Mouse (Mus musculus) midbrain, embryonic 13.5 days (tissue): Measurements from ENCODE around the gene Galnt18. TPM values are rescaled to one million over a fixed set of nuclear protein-coding genes. Genes with fewer than 3 reads are reported as not detected.

Source experiments
- ATAC-seq: fragments of 200-750 bp; cut with Nextera tagmentation; 2 replicates; pipeline ENCODE4 v1.8.0; 2017; ENCODE audit warnings: mild to moderate bottlenecking, moderate TSS enrichment, moderate library complexity
- H3K27ac ChIP-seq: fragments of 300-500 bp; sonication (generic); 2 replicates; pipeline ENCODE4 v1.5.1; 2015; ENCODE audit warnings: inconsistent platforms, mild to moderate bottlenecking, moderate library complexity
- H3K27me3 ChIP-seq: fragments of 300-500 bp; sonication (generic); 2 replicates; pipeline ENCODE4 v1.6.1; 2015; ENCODE audit warnings: mild to moderate bottlenecking, inconsistent platforms
- H3K36me3 ChIP-seq: fragments of 300-500 bp; sonication (generic); 2 replicates; pipeline ENCODE4 v1.6.1; 2015; ENCODE audit warnings: mild to moderate bottlenecking, inconsistent platforms
- H3K4me1 ChIP-seq: fragments of 300-500 bp; sonication (generic); replicated peaks from 2 replicates; pipeline ENCODE4 v1.6.1; 2015; ENCODE audit warnings: inconsistent platforms
- H3K4me2 ChIP-seq: fragments of 300-500 bp; sonication (generic); replicated peaks from 2 replicates; pipeline ENCODE4 v1.6.1; 2015; ENCODE audit warnings: moderate library complexity, mild to moderate bottlenecking, inconsistent platforms
- H3K4me3 ChIP-seq: fragments of 300-500 bp; sonication (generic); replicated peaks from 2 replicates; pipeline ENCODE4 v1.5.1; 2015; ENCODE audit warnings: mild to moderate bottlenecking, inconsistent platforms
- H3K9ac ChIP-seq: fragments of 300-500 bp; sonication (generic); replicated peaks from 2 replicates; pipeline ENCODE4 v1.6.1; 2015; ENCODE audit warnings: mild to moderate bottlenecking, inconsistent platforms
- H3K9me3 ChIP-seq: fragments of 300-500 bp; sonication (generic); 2 replicates; pipeline ENCODE4 v1.6.1; 2016; ENCODE audit warnings: mild to moderate bottlenecking, inconsistent platforms
- WGBS: fragments of 180-500 bp; shearing (Covaris S2); methylation state at CpG from one replicate; pipeline ENCODE4 v1.1.7; 2015; 5-methylcytosine and 5-hydroxymethylcytosine counted together
- polyA plus RNA-seq: library from polyadenylated mRNA; unstranded; fragments of >200 nt; fragmentation: Nextera tagmentation; extraction: Ambion mirVana; gene quantifications from 2 replicates; pipeline ENCODE4 v1.2.1, GENCODE M21; 2015

Galnt18 gene
- polyA plus RNA-seq, 1 experiment from 2014 or later: 11.0 TPM

DNA sequence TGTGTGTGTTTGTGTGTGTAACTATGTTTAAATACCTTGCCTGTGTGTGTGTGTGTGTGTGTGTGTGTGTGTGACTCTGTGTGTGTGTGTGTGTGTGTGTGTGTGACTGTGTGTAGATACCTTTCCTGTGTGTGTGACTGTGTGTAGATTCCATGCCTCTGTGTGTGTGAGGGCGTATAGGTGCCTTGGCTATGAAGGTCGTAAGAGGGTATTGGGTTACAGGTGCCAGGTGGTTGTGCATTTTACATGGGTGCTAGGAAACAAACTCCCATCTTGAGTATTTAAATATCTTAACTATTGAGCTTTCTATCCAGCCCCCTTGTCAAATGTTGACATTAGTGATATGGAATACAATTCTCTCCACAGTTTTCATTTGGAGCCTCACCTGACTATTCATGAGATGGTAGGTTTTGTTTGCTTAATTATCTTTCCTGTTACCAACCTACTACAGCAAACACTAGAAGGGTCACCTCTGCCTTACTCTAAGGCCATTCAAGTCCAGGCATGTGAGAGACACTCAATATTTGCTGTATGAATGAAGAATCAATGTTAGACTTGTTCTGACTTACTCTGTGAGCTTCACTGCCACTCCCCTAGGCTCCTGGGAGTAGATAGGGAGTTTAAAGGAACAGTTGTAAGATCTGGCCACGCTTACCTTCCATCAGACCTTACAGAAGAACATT, 250.7 kb downstream of the Galnt18 start:
- no peaks in the 10 kb centered on the region for H3K27me3 ChIP-seq
- no peaks in the 10 kb centered on the region for H3K36me3 ChIP-seq
- H3K4me2 ChIP-seq: no peak overlapping the region
- H3K27ac ChIP-seq: no peak overlapping the region
- WGBS: 84% methylated on average over 3 of the region's 3 CpGs
- no peak overlapping the region for H3K4me3 ChIP-seq
- H3K9me3 ChIP-seq: no peaks in the 10 kb centered on the region
- ATAC-seq: no peak
- no peak overlapping the region for H3K9ac ChIP-seq
- no peaks in the 10 kb centered on the region for H3K4me1 ChIP-seq

DNA sequence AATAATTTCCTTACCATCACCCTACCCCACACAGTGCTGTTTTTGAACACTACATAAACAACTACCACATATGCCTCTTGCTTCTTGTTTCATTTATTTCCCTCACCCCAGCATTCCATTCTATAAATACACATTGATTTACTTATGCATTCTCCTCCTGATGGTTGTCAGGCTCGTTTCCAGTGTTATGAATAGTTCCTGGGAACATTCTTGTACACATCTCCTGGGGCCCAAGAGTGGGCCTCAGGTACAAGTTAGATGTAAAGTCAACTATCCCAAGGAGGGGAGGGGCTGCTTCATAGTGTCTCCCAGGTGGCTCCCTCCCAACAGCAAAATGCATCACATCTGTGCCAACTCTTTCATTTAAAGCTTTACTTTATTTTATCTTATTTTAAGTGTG, 251.3 kb downstream of the Galnt18 start:
- no peaks in the 10 kb centered on the region for H3K9me3 ChIP-seq
- no peak overlapping the region for H3K9ac ChIP-seq
- 76% methylated on average over 1 of the region's 1 CpGs for WGBS
- H3K4me3 ChIP-seq: no peak overlapping the region
- H3K4me2 ChIP-seq: no peak overlapping the region
- H3K27ac ChIP-seq: no peak overlapping the region
- H3K36me3 ChIP-seq: no peaks in the 10 kb centered on the region
- no peaks in the 10 kb centered on the region for H3K27me3 ChIP-seq
- no peaks in the 10 kb centered on the region for H3K4me1 ChIP-seq
- no peak for ATAC-seq

DNA sequence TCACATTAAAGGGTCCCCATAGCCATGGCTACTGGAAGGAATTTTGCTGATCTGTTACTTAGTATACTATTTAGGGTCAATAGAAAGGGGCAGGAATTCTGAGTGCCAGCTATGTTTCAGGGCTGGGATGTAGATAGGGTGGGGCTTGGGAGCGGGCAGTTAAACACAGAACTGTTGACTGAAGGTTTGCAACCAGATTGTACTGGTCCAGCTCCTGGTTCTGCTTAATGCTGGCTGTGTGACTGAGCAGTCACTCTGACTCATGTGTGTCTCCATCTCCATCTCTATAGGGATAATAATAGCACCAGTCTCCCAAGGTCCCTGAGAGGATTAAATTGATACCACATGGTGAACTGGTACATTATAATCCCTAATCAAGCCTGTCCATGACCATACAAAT, 258.9 kb downstream of the Galnt18 start:
- Histone ChIP-seq H3K36me3 (no peaks in the 10 kb centered on the region), H3K27me3 (no peaks in the 10 kb centered on the region), H3K9me3 (no peaks in the 10 kb centered on the region), H3K4me2 (no peak overlapping the region), H3K27ac (no peak overlapping the region), H3K9ac (no peak overlapping the region), H3K4me1 (no peaks in the 10 kb centered on the region), H3K4me3 (no peak overlapping the region)
- ATAC-seq: no peak
- 93% methylated on average over 1 of the region's 1 CpGs for WGBS

DNA sequence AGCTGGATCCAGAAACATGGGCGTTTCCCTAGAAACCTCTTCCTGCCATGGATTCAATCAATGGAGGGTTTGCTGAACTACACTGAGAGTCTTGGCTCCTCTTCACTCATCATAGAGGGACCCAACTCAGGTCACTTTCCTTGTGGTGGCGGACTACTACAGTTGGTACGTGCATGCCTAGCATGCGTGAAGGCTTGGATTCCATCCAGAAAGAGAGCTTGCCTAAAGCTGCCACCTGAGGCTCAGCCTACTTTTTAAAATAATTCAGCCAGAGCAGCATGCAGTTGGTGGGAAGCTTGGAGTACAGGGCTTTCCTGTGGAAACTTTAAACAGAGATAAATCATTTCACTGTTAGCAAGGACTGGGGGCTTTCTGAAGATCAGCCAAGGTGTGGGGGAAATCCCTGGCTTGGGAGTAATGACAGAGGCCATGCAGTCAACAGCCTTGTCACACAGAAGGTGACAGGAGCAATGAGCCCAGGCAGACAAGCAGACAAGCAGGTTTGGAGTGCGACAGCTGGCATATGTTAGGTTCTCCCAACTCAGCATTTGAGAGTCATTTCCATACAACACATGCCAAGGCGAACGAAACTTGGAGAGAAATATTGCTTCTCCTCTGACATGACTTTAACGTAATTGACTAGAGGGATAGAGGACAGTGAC, 261.1 kb downstream of the Galnt18 start:
- Histone ChIP-seq H3K27ac (no peak overlapping the region), H3K27me3 (no peaks in the 10 kb centered on the region), H3K4me3 (no peak overlapping the region), H3K9me3 (no peaks in the 10 kb centered on the region), H3K4me1 (no peaks in the 10 kb centered on the region), H3K4me2 (no peak overlapping the region), H3K9ac (no peak overlapping the region), H3K36me3 (no peaks in the 10 kb centered on the region)
- ATAC-seq: no peak
- 94% methylated on average over 8 of the region's 8 CpGs for WGBS

DNA sequence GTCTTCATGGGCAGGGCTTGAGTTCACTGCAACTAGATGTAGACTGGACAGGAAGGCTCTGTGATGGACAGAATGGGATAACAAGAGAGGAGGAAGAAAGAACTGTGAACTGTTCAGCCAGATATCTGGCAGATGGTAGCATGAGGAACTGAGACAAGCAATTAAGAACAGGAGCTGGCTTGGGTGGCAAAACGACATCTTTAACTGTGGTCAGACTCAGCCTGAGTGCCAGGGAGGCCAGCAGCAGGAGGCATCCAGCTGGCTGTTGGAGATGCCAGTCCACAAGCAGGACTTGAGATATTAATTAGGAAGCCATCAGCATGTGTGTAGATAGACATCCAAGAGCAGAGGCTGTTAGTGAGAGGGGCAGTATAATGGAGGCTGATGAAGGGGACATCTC, 262.9 kb downstream of the Galnt18 start:
- Histone ChIP-seq H3K9ac (no peak overlapping the region), H3K9me3 (no peaks in the 10 kb centered on the region), H3K4me1 (no peaks in the 10 kb centered on the region), H3K27me3 (no peaks in the 10 kb centered on the region), H3K4me3 (no peak overlapping the region), H3K27ac (no peak overlapping the region), H3K4me2 (no peak overlapping the region), H3K36me3 (no peaks in the 10 kb centered on the region)
- ATAC-seq: no peak
- WGBS: 69% methylated on average over 1 of the region's 1 CpGs

DNA sequence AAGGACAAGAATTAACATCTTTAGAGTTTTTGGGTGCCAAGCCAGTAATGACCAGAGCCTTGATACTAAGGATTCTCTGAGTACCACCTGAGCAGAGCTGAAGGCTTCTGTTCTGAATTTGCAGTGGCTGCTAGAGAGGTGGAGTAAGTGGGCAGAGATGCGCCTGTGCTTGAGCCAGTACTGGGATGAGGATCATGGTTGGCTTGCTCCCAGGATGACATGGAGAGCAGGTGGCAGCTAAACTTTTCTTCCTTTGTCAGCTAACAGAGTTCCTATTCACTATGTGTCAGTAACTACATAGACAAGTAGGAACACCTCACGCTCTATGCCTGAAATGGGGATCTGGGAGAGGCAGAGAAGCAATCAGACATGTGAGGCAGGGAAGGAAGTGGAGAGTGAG, 264.3 kb downstream of the Galnt18 start:
- H3K9ac ChIP-seq: no peak overlapping the region
- no peaks in the 10 kb centered on the region for H3K27me3 ChIP-seq
- 93% methylated on average over 2 of the region's 2 CpGs for WGBS
- no peak overlapping the region for H3K27ac ChIP-seq
- H3K9me3 ChIP-seq: no peaks in the 10 kb centered on the region
- H3K4me3 ChIP-seq: no peak overlapping the region
- no peaks in the 10 kb centered on the region for H3K4me1 ChIP-seq
- no peaks in the 10 kb centered on the region for H3K36me3 ChIP-seq
- no peak for ATAC-seq
- no peak overlapping the region for H3K4me2 ChIP-seq

DNA sequence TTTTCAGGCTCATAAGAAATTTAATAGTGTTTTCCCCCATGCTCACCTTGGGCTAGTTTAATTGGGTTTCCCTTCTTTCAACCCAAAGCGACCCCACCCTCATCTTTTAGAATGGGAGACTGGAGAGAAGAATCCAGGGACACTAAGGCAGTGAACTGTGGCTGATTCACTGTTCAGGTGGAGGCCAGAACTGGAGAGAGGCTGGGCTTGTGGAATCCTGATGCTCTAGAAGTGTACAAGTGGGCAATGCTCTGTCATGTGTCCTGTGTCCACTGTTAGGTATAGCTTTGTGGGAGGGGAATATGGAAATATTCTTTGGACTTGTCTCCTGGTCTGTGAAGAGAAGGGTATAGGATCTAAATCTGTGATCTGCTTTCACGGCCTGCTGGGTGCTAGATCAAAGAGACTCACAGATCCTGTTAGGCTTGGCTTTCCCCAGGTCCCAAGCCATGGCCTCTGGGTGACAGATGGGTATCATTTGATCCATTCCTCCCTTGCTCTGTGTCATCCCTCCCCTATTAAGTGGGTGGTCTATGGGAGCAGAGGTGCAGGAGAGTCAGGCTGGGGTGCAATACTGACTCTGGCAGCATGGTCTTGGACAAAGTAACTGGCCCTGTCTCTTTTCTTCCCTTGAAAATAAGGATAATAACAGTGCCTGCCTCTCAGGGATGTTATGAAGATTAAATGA, 270.5 kb downstream of the Galnt18 start:
- 69% methylated on average over 2 of the region's 2 CpGs for WGBS
- no peaks in the 10 kb centered on the region for H3K36me3 ChIP-seq
- ATAC-seq: no peak

DNA sequence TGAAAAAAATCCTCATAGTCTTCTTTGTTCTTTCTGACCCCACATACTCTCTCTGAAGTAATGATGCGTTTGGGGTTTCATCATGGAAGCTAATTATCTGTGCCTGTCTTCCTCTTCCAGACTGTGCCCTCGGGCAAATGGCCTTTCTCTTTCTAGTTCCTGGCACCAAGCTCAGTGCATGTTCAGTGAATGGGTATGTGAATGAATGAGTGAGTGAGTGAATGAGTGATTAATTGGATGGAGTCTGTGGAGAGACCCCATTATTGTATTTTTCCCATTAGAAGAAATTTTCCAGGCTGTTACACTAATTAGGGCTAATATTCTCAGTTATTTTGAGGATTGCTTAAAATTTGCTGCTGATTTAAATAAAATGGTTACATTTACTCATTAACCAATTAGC, 279.2 kb downstream of the Galnt18 start:
- no peaks in the 10 kb centered on the region for H3K9me3 ChIP-seq
- no peak overlapping the region for H3K9ac ChIP-seq
- no peak overlapping the region for H3K4me3 ChIP-seq
- 88% methylated on average over 2 of the region's 2 CpGs for WGBS
- H3K4me1 ChIP-seq: no peaks in the 10 kb centered on the region
- H3K36me3 ChIP-seq: no peaks in the 10 kb centered on the region
- ATAC-seq: no peak
- H3K4me2 ChIP-seq: no peak overlapping the region
- no peaks in the 10 kb centered on the region for H3K27me3 ChIP-seq
- H3K27ac ChIP-seq: no peak overlapping the region

More for the DNA sequence above, 270.5 kb downstream of the Galnt18 start:
- no peaks in the 10 kb centered on the region for H3K4me1 ChIP-seq
- H3K4me3 ChIP-seq: no peak overlapping the region
- H3K27ac ChIP-seq: no peak overlapping the region
- H3K4me2 ChIP-seq: no peak overlapping the region
- H3K27me3 ChIP-seq: no peaks in the 10 kb centered on the region
- H3K9me3 ChIP-seq: 0 out of 2 replicates have a peak, but pooled peaks cover 2% of the 10 kb centered on the region
- no peak overlapping the region for H3K9ac ChIP-seq

DNA sequence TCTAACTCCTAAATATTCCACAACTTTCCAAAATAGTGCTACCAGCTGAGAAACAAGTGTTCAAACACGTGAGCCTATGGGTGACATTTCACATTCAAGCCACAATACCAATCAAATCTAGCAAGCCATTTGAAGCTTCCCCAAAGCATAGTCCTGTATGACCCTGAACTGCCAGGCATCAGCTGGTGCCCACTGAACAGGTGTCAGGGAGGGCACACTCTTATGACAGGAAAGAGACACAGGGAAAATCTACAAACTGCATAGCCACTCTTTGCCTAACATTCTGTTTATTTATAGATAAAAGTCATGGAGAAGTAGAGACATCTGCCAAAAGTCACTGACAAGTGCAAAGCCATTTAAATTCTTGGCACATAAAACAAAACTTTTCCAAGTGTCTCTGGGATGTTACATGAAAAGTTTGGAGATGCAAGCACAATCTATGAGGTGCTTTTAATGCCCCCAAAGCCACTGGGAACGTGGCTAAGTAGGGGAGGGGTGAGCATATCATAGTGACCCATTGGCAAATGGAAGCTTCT, 280.5 kb downstream of the Galnt18 start:
- H3K4me1 ChIP-seq: no peaks in the 10 kb centered on the region
- ATAC-seq: no peak
- H3K4me2 ChIP-seq: no peak overlapping the region
- no peaks in the 10 kb centered on the region for H3K36me3 ChIP-seq
- no peaks in the 10 kb centered on the region for H3K27me3 ChIP-seq
- no peaks in the 10 kb centered on the region for H3K9me3 ChIP-seq
- WGBS: 58% methylated on average over 2 of the region's 2 CpGs
- no peak overlapping the region for H3K9ac ChIP-seq
- H3K4me3 ChIP-seq: no peak overlapping the region
- H3K27ac ChIP-seq: no peak overlapping the region

DNA sequence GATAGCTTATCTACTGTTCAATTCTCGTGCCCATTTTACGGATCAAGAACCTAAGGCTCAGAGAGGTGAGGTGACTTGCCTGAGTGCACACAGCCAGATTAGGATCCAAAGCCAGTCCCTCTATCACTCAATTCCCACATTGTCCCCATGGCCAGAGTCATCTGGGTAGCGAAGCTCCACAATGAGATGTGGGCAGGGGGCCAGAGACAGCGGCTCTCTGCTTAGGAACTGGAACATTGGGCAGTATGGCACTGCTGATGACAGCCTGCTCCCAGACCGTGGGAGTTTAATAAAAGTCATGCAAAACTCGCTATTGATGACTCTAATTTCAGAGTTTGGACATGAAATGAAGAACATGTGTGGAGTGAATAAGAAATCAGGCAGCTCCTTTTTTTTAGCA, 282.6 kb downstream of the Galnt18 start:
- H3K27me3 ChIP-seq: no peaks in the 10 kb centered on the region
- H3K9ac ChIP-seq: no peak overlapping the region
- 78% methylated on average over 6 of the region's 6 CpGs for WGBS
- no peaks in the 10 kb centered on the region for H3K4me1 ChIP-seq
- H3K9me3 ChIP-seq: no peaks in the 10 kb centered on the region
- H3K4me3 ChIP-seq: no peak overlapping the region
- H3K27ac ChIP-seq: no peak overlapping the region
- H3K4me2 ChIP-seq: no peak overlapping the region
- no peak for ATAC-seq
- H3K36me3 ChIP-seq: no peaks in the 10 kb centered on the region

DNA sequence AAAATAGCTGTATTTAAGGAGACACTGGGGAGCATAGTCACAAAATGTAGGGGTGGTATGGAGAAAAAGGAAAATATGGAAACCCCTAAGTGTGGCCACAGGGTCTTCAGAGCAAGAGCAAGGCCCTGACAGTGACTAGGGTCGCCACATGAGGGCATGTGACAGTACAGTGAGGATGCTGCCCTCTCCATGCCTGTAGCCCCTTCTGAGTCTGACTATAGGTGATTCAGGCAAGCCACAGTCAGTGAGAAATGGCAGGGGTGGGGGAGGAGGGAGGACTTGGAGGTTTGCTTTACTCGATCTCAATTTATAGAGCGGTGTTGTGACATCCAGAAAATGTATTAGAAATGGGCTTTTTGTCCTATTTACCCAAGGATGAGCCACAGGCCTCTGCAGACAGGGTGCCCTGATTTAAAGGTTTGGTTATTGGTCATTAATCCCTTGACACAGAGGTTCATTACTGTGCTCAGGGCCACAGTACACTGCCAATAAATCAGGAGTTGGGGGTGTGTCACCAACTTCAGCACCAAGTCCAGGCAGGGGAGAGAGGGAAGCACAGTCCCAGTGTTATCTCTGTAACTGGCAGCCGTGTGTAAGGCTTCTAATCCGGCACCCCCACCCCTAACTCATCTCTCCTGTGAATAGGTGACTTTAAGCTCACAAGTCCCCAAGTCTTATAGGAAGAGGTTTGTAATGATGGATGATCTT, 287.4 kb downstream of the Galnt18 start:
- peaks cover 2% of the 10 kb centered on the region for H3K4me1 ChIP-seq
- H3K4me2 ChIP-seq: no peak overlapping the region
- no peak overlapping the region for H3K4me3 ChIP-seq
- no peak overlapping the region for H3K27ac ChIP-seq
- ATAC-seq: no peak
- no peaks in the 10 kb centered on the region for H3K9me3 ChIP-seq
- H3K27me3 ChIP-seq: no peaks in the 10 kb centered on the region
- H3K36me3 ChIP-seq: no peaks in the 10 kb centered on the region
- WGBS: 79% methylated on average over 5 of the region's 5 CpGs
- H3K9ac ChIP-seq: no peak overlapping the region

DNA sequence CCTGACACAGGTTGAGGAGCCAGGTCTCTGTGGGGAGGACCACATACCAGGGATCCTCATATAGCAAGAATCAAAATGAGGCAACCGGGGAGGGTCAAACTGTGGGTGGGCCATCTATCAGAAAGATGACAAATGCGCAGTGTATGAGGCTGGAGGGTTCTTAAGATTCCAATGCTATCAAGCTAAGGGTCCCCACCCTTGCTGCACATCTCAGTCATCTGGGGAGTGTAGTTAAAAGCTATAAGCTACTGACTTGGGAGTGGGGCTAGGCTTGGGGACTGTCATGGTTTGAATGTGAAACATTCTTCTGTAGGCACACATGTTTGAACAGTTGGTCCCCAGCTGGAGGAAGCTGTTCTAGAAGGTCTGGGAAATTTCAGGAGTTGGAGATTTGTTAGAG, 288.2 kb downstream of the Galnt18 start:
- Histone ChIP-seq H3K27ac (no peak overlapping the region), H3K9ac (no peak overlapping the region), H3K4me2 (no peak overlapping the region), H3K4me1 (peaks cover 11% of the 10 kb centered on the region), H3K36me3 (no peaks in the 10 kb centered on the region), H3K27me3 (no peaks in the 10 kb centered on the region), H3K4me3 (no peak overlapping the region), H3K9me3 (no peaks in the 10 kb centered on the region)
- ATAC-seq: no peak
- WGBS: 93% methylated on average over 2 of the region's 2 CpGs
